Mouse (Mus musculus) duodenum, adult 2 months (tissue): ENCODE data around the gene Olfr308. TPM values are rescaled to one million over a fixed set of nuclear protein-coding genes. Genes with fewer than 3 reads are reported as not detected.

Source experiments
- polyA plus RNA-seq: library from polyadenylated mRNA; depleted of rRNA; stranded (reverse); fragments of >200 nt; gene quantifications from 2 replicates; pipeline ENCODE4 v1.2.3, GENCODE M21; 2012; ENCODE audit warnings: low replicate concordance; rRNA removed

Olfr308 gene
- not detected in 2 replicates for polyA plus RNA-seq

GRCm38 (mm10) chr7:86325530-86325929 lies at the start of gene Olfr308:
TSS of gene Olfr308 (minus strand) at chr7:86325630.

GRCm38 (mm10) chr7:86366828-86367227 lies 41.4 kb upstream of the Olfr308 start, which contains the start of gene Olfr305:
TSS of gene Olfr305 (minus strand) at chr7:86366928.

DNA sequence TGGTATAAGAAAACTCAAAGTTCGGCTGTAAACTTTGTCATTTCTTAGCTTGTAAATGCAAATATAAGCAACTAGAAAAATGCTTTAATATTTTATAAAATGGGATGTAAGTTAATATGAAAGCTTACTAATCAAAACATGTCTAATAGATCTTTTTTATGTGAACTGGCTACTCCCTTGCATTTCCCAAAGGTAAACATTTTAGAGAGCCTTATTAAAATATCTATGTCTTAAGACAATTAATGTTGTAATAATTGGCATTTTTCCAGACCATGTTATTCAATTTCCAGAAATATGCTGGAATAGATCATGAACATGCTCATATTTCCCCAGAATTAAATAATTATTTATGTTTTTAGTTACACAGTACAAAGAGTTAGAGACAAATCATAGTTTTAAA lies 12.1 kb upstream of the Olfr308 start, which contains the start of gene Olfr307:
Gene Olfr307, minus strand, starts transcription at position 101 of the 400 bp plus-strand sequence.

GRCm38 (mm10) chr7:86313608-86314007 lies 11.8 kb downstream of the Olfr308 start, which contains the start of gene Olfr309:
TSS of gene Olfr309 (minus strand) at chr7:86313708.

DNA sequence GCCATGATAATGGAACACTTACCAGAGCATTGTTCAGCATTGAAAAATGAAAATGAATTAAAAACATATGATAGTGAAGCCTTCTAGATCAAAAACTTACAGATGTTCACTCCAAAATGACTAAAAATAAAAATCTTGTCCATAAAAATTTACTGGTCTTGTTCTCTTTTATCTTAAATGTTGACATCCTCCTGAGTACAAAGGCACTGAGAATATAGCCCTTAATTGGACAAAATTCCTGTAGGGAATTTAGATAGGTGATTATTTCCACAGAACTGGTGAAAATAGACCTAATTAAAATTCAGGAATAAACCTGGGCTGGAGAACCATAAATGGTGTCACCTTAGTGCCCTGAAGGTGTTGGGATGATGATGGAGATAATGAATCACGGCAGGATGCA lies 48.4 kb downstream of the Olfr308 start, which contains the start of gene Olfr310:
Gene Olfr310, minus strand, starts transcription at position 101 of the 400 bp plus-strand sequence.

Other genes starting within 250 kb of the Olfr308 start
- not detected in 2 replicates for gene Vmn2r75, start 153.9 kb downstream of the Olfr308 start, polyA plus RNA-seq
- gene Vmn2r76, start 79.3 kb downstream of the Olfr308 start, polyA plus RNA-seq = not detected in 2 replicates
- not detected in 2 replicates for gene Olfr310, start 48.5 kb downstream of the Olfr308 start, polyA plus RNA-seq
- gene Olfr309, start 11.9 kb downstream of the Olfr308 start, polyA plus RNA-seq = not detected in 2 replicates
- gene Olfr307, start 12.0 kb upstream of the Olfr308 start, polyA plus RNA-seq = not detected in 2 replicates
- gene Olfr305, start 41.3 kb upstream of the Olfr308 start, polyA plus RNA-seq = not detected in 2 replicates
- gene Olfr304, start 61.0 kb upstream of the Olfr308 start, polyA plus RNA-seq = not detected in 2 replicates
- not detected in 2 replicates for gene Olfr303, start 72.2 kb upstream of the Olfr308 start, polyA plus RNA-seq
- not detected in 2 replicates for gene Olfr301, start 78.2 kb upstream of the Olfr308 start, polyA plus RNA-seq
- gene Olfr299, start 134.3 kb upstream of the Olfr308 start, polyA plus RNA-seq = not detected in 2 replicates
- gene Olfr298, start 166.9 kb upstream of the Olfr308 start, polyA plus RNA-seq = not detected in 2 replicates
- gene Olfr297, start 194.3 kb upstream of the Olfr308 start, polyA plus RNA-seq = not detected in 2 replicates